Mouse (Mus musculus): ENCODE measurements around the gene Smc1b. TPM values are rescaled to one million over a fixed set of nuclear protein-coding genes. Genes with fewer than 3 reads are reported as not detected.

Smc1b gene
- polyA plus RNA-seq, 1 experiment from 2014 or later: 0.19 TPM

DNA sequence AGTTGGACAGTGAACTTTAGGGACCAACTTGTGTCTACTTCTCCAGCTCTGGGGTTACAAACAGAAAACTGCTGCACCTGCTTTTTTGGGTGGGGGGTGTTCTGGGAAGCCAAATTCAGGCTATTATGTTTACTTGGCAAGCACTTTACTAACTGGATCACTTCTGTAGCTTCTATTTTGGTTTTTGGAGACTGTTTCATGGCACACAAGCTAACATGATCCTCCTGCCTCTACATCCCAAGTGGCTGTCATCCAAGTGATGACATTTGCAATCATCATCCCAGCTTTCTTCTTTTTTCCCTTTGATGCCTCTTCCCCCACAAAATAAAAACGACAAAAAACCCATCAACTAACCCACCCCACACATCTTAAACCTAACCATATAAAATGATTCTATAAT, 46.1 kb downstream of the Smc1b start:
- 74% methylated on average over 1 of the region's 1 CpGs for WGBS
- Histone ChIP-seq H3K9me3 (replicated peaks) (no peaks in the 10 kb centered on the region), H3K27me3 (replicated peaks) (no peaks in the 10 kb centered on the region), H3K9ac (replicated peaks) (no peak overlapping the region), H3K27ac (replicated peaks) (no peak overlapping the region), H3K4me2 (no peak overlapping the region), H3K4me3 (replicated peaks) (no peak overlapping the region), H3K36me3 (no peaks in the 10 kb centered on the region), H3K4me1 (no peaks in the 10 kb centered on the region)
- no peak for ATAC-seq (ENCODE audit: low FRiP score)

DNA sequence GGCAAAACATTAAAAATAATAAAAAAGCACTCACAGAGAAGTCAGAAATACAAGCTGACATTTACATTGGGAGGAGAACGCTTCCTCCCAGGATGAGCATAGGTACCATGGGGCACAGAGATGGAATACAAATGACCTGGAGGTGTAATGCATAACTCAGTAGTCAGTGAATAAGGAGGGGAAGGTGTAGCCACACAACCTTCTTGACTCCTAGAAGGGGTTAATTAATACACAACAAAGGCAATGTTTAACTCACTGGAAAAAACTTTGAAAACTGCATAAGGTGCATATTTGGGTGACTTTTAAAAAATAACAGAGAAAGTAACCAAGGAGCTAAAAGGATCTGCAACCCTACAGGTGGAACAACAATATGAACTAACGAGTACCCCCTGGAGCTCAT, 59.1 kb downstream of the Smc1b start:
- Histone ChIP-seq H3K4me2 (no peak overlapping the region), H3K36me3 (no peaks in the 10 kb centered on the region), H3K4me1 (no peaks in the 10 kb centered on the region), H3K27ac (replicated peaks) (no peak overlapping the region), H3K4me3 (replicated peaks) (no peak overlapping the region), H3K9ac (replicated peaks) (no peak overlapping the region), H3K9me3 (replicated peaks) (no peaks in the 10 kb centered on the region), H3K27me3 (replicated peaks) (no peaks in the 10 kb centered on the region)
- ATAC-seq (ENCODE audit: low FRiP score): no peak
- WGBS: 87% methylated on average over 2 of the region's 2 CpGs

DNA sequence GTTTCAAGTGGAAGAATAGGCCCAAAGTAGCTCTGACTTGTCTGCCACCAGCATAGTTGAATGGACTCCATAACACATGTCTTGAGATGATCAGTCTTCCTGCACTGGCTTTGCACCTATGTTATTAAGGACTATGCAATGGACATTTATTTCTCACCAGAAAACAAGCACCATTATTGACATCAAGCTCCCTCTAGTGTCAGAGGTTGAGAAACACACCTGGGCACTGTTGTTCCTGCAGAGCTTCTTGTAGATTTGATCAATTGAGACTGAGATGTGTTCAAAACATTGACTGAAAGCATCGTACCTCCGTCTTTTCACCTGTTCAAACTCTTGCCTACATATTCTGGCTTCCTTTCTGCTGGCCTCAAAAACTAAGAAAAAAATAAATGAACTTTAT, 61.2 kb downstream of the Smc1b start:
- H3K4me3 ChIP-seq (replicated peaks): no peak overlapping the region
- H3K27me3 ChIP-seq (replicated peaks): no peaks in the 10 kb centered on the region
- H3K9ac ChIP-seq (replicated peaks): no peak overlapping the region
- no peaks in the 10 kb centered on the region for H3K9me3 ChIP-seq (replicated peaks)
- H3K4me1 ChIP-seq: no peaks in the 10 kb centered on the region
- H3K27ac ChIP-seq (replicated peaks): no peak overlapping the region
- 53% methylated on average over 2 of the region's 2 CpGs for WGBS
- no peaks in the 10 kb centered on the region for H3K36me3 ChIP-seq
- H3K4me2 ChIP-seq: no peak overlapping the region
- no peak for ATAC-seq (ENCODE audit: low FRiP score)

DNA sequence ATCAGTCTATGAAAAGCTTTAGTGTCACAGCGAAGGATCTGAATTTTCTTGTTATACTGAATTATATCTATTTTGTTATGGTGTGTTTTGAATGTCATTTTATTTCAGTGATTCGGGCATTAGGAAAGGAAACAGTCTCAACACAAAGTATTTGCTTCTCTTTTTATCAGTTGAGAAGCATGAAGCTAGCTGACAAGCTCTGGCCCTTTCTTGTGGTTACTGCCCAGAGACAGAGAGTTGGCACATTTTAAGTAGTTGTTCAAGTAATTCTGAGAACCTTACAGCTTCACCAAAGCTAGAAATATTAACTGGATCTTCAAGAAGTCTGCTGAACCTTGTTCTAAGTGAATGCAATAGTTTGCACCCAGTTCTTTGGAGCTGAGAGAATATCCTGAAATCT, 68.3 kb downstream of the Smc1b start:
- H3K4me2 ChIP-seq: no peak overlapping the region
- no peak for ATAC-seq (ENCODE audit: low FRiP score)
- no peak overlapping the region for H3K27ac ChIP-seq (replicated peaks)
- peaks cover 36% of the 10 kb centered on the region for H3K36me3 ChIP-seq
- no peak overlapping the region for H3K4me3 ChIP-seq (replicated peaks)
- H3K9me3 ChIP-seq (replicated peaks): no peaks in the 10 kb centered on the region
- no peaks in the 10 kb centered on the region for H3K4me1 ChIP-seq
- H3K27me3 ChIP-seq (replicated peaks): no peaks in the 10 kb centered on the region
- H3K9ac ChIP-seq (replicated peaks): no peak overlapping the region
- WGBS: 98% methylated on average over 2 of the region's 2 CpGs

DNA sequence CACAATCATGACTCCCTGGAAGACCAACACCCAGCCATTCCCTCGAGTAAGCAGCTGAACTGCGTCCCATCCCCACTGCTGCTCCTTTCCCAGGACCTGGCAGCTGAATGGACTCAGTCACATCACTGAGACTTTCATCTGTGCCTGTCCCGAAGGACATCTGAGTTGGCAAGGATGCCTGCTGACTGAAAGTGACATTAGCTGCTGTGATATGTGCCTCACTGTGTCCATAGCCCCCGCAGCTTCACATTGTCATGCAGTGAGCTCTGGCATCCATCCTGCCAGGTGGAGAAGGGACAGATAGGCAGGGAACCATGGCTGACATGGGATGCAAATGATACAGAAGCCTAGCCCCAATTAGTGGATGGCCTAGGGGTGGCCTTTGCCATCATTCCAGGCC, 76.6 kb downstream of the Smc1b start:
- Histone ChIP-seq H3K9ac (replicated peaks) (no peak overlapping the region), H3K36me3 (peaks cover 68% of the 10 kb centered on the region), H3K4me3 (replicated peaks) (no peak overlapping the region), H3K4me2 (no peak overlapping the region), H3K9me3 (replicated peaks) (no peaks in the 10 kb centered on the region), H3K4me1 (no peaks in the 10 kb centered on the region), H3K27ac (replicated peaks) (no peak overlapping the region), H3K27me3 (replicated peaks) (no peaks in the 10 kb centered on the region)
- WGBS: 79% methylated on average over 4 of the region's 4 CpGs
- no peak for ATAC-seq (ENCODE audit: low FRiP score)

DNA sequence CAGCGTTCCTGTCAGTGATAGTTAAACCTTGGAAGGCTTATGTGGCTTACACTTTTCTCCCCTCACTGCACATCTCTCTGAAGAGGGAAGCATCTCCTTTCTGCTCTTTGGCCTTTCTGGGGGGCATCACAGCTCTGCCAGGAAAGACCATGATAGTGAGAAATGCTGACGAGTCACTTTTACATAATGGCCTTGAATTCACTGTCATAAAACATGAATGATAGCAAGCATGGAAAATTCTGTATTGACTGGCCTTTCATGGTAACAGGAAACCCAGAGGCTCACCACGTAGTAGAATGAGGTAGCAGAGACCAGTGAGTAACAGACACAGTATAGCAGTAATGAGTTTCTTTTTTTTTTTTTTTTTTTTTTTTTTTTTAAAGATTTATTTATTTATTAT, 77.7 kb downstream of the Smc1b start:
- H3K27me3 ChIP-seq (replicated peaks): no peaks in the 10 kb centered on the region
- no peak overlapping the region for H3K27ac ChIP-seq (replicated peaks)
- H3K9me3 ChIP-seq (replicated peaks): no peaks in the 10 kb centered on the region
- WGBS: 90% methylated on average over 3 of the region's 3 CpGs
- ATAC-seq (ENCODE audit: low FRiP score): no peak
- no peak overlapping the region for H3K9ac ChIP-seq (replicated peaks)
- no peak overlapping the region for H3K4me2 ChIP-seq
- no peak overlapping the region for H3K4me3 ChIP-seq (replicated peaks)
- H3K4me1 ChIP-seq: no peaks in the 10 kb centered on the region
- peaks cover 69% of the 10 kb centered on the region for H3K36me3 ChIP-seq

DNA sequence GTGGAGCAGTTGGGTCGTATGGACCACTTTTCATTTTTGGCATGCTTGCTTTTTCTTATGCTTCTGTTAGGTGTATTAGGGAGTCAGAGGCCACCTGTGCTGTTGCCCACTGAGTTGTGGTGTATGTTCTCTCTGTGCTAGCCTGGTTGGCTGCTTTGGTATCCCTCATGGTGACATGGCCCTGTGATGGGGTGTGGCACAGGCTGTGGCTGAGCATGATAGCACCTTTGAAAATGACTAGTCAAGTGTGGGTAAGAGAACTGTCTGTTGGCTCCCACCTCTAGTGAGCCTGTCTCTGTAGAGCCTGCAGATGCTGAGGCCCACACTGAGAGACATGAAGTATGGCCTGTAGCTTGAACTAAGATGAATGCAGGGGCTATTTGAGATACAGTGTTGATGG, 82.0 kb downstream of the Smc1b start:
- Histone ChIP-seq H3K4me1 (no peaks in the 10 kb centered on the region), H3K27me3 (replicated peaks) (no peaks in the 10 kb centered on the region), H3K4me2 (no peak overlapping the region), H3K36me3 (peaks cover 73% of the 10 kb centered on the region), H3K27ac (replicated peaks) (no peak overlapping the region), H3K4me3 (replicated peaks) (no peak overlapping the region), H3K9me3 (replicated peaks) (no peaks in the 10 kb centered on the region), H3K9ac (replicated peaks) (no peak overlapping the region)
- no peak for ATAC-seq (ENCODE audit: low FRiP score)
- WGBS: 89% methylated on average over 1 of the region's 1 CpGs

DNA sequence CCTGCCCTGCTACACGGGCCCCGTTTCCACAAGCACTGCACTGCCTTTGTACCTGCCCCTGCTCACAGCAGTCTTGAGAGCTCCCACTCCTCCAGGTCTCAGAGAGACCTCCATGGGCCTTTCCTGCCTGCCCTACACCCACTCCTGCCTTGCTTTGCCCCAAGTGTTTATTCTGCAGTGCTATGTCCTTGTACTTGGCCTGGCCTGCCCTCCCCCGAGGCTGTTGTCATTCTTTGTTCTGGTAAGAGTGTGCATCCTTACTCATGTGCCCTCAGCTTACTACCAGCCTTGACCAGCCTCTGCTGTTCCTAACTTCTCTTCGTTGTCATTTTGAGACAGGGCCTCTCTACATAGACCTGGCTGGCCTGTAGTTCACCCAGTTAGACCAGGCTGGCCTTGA, 83.9 kb downstream of the Smc1b start:
- H3K27me3 ChIP-seq (replicated peaks): no peaks in the 10 kb centered on the region
- 85% methylated on average over 4 of the region's 4 CpGs for WGBS
- H3K9me3 ChIP-seq (replicated peaks): no peaks in the 10 kb centered on the region
- no peak for ATAC-seq (ENCODE audit: low FRiP score)
- H3K9ac ChIP-seq (replicated peaks): no peak overlapping the region
- no peak overlapping the region for H3K4me2 ChIP-seq
- peaks cover 15% of the 10 kb centered on the region for H3K4me1 ChIP-seq
- no peak overlapping the region for H3K4me3 ChIP-seq (replicated peaks)
- no peak overlapping the region for H3K27ac ChIP-seq (replicated peaks)
- peaks cover 60% of the 10 kb centered on the region for H3K36me3 ChIP-seq

DNA sequence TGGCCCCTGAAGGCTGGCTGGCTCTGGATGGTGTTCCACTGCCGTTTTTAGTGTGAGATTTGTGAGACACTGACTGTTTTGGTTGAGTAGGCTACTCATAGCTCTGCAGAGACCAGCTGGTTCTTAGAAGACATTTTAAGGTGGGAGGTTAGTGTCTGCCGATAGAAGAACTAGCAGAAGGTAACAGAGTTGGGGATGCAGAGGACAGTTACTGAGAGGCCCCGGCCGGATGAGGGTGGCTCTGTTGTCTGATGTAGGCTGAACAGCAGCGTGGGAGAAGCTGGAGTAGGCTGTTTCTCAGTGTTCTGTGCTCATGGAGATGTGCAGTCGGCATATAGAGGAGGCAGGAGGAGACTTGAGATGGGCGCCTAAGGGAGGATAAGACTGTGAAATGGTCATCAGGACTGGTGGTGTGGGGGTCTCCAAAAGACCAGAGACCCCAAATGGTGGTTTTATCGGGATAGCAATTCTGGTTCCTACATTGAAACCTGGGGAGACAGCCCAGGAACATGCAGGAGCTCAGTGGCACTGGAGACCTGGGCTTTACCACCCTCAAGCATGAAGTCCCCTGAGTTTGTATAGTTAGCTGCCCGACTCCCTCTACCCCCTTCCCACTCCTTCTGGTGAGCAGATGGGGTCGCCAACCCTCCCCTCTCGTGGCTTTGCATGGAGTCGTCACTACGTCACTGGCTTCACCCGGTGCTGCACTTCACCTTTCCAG, 85.4 kb downstream of the Smc1b start:
- no peaks in the 10 kb centered on the region for H3K9me3 ChIP-seq (replicated peaks)
- no peak overlapping the region for H3K27ac ChIP-seq (replicated peaks)
- no peaks in the 10 kb centered on the region for H3K27me3 ChIP-seq (replicated peaks)
- ATAC-seq (ENCODE audit: low FRiP score): no peak
- WGBS: 93% methylated on average over 14 of the region's 14 CpGs
- peaks cover 46% of the 10 kb centered on the region for H3K36me3 ChIP-seq
- H3K4me1 ChIP-seq: peaks cover 30% of the 10 kb centered on the region
- no peak overlapping the region for H3K9ac ChIP-seq (replicated peaks)
- H3K4me3 ChIP-seq (replicated peaks): no peak overlapping the region
- no peak overlapping the region for H3K4me2 ChIP-seq

DNA sequence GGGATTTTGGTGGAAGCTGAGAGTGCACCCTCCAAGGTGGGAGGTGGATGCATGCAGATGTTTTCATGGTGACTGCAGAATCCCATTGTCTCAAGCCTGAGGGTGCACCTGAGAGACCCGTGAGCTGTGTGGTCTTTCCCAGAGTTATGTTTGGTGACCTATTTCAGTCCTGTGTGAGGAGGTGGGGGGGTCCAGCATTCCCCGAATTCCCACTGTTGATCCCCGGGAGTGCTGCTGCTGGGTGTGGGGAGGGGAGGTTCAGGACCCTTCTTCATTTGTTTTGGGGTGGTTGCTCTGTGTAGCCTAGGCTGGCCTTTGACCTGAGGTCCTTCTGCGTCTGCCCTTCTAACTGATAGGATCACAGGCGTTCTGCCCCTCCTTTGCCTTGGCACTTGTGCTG, 88.0 kb downstream of the Smc1b start:
- WGBS: 89% methylated on average over 5 of the region's 5 CpGs
- Histone ChIP-seq H3K27ac (replicated peaks) (peak overlapping the region; percentile 79), H3K4me3 (replicated peaks) (no peak overlapping the region), H3K4me2 (0 out of 2 replicates have a peak overlapping the region, but pooled peaks have one; percentile 2), H3K9ac (replicated peaks) (no peak overlapping the region), H3K36me3 (peaks cover 27% of the 10 kb centered on the region), H3K27me3 (replicated peaks) (no peaks in the 10 kb centered on the region), H3K4me1 (peaks cover 40% of the 10 kb centered on the region), H3K9me3 (replicated peaks) (no peaks in the 10 kb centered on the region)
- no peak for ATAC-seq (ENCODE audit: low FRiP score)

DNA sequence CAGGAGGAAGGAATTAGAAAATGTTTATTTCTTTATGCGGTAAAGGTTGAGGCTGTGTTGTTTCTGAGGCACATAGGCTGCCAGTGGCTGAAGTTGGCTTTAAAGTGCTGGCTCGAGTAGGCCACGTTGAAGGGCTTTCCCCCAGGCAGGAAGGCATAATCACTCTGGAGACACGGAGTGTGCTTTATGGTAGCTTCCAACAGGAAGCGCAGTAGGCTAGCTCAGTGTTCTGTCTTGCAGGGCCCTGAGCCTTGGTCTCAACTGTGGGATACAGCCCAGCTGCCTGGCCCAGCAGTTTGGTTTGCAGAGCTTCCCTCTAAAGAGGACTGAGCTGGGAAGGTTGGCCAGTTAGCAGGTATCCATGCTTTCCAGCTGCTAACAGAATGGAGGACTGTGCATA, 88.6 kb downstream of the Smc1b start:
- WGBS: 43% methylated on average over 5 of the region's 5 CpGs
- Histone ChIP-seq H3K9me3 (replicated peaks) (no peaks in the 10 kb centered on the region), H3K36me3 (peaks cover 21% of the 10 kb centered on the region), H3K4me2 (peak overlapping the region; percentile 19), H3K9ac (replicated peaks) (no peak overlapping the region), H3K4me1 (peaks cover 47% of the 10 kb centered on the region), H3K27me3 (replicated peaks) (no peaks in the 10 kb centered on the region), H3K27ac (replicated peaks) (peak overlapping the region; percentile 79), H3K4me3 (replicated peaks) (no peak overlapping the region)
- ATAC-seq (ENCODE audit: low FRiP score): no peak

DNA sequence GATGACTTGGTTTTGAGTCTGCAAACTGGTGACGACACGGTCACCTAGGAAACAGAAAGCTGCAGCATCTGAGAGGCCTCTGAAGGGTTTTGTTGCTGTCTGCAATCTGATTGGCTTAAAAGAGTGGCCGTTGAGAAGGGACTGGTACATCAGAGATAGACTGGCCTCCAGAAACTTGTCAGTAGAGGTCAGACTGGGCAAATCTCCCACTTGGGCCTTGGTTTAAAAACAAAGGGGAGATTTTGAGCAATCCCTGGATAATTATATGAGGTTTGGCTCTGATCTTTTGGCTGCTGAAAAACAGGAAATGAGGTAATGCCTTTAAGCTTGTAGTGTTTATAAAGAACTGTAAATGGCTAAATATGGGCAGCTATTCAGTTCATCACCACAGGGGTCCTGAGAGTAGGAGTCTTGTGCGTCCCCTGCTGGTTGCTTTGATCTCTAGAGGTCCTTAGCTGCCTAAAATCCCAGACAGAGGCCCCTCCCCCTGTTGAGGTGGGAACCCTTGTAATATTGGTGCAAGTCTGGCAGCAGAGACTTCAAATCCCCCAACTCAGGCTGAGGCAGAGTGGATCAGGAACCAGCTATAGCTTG, 89.3 kb downstream of the Smc1b start:
- H3K36me3 ChIP-seq: peaks cover 17% of the 10 kb centered on the region
- no peaks in the 10 kb centered on the region for H3K27me3 ChIP-seq (replicated peaks)
- peak overlapping the region; percentile 19 for H3K4me2 ChIP-seq
- ATAC-seq (ENCODE audit: low FRiP score): peak; percentile 51; the same call in 1 of the 2 replicates
- peaks cover 53% of the 10 kb centered on the region for H3K4me1 ChIP-seq
- no peaks in the 10 kb centered on the region for H3K9me3 ChIP-seq (replicated peaks)
- peak overlapping the region; percentile 79 for H3K27ac ChIP-seq (replicated peaks)
- H3K4me3 ChIP-seq (replicated peaks): no peak overlapping the region
- H3K9ac ChIP-seq (replicated peaks): no peak overlapping the region
- 6% methylated on average over 4 of the region's 4 CpGs for WGBS

Measured in neural tube, embryonic 15.5 days (tissue).